ENCODE assay signal across 18 mouse cellular contexts in genomic region chr2:145326544-145326943, GRCm38 (mm10).
"Had no signal": no experiment of that assay in that cellular context is flagged by ENCODE, and none has a peak within 500 bp of the region (broad histone marks: within the 10 kb centered on the region; RNA-seq: fewer than 3 reads in every experiment).

No protein-coding gene starts in this region.

- H3K4me1 ChIP-seq: midbrain, embryonic 10.5 days; midbrain, embryonic 12.5 days; neural tube, embryonic 13.5 days; neural tube, embryonic 15.5 days; stomach, embryonic 15.5 days had no signal

- DNase-seq: lung, adult 18-20 months; lung, embryonic 14.5 days; lung, postnatal 10 days; lung, postnatal 4 days; midbrain, embryonic 14.5 days; right cerebral cortex, adult 18-20 months; right cerebral cortex, postnatal 25 days; thymus, adult 2 months; thymus, postnatal 25 days; thymus, postnatal 4 days had no signal

- H3K4me3 ChIP-seq: midbrain, embryonic 10.5 days; midbrain, embryonic 12.5 days; myocyte; neural tube, embryonic 13.5 days; neural tube, embryonic 15.5 days; stomach, embryonic 15.5 days had no signal

- ATAC-seq: midbrain, embryonic 16.5 days had no signal

- H3K9ac ChIP-seq: lung, embryonic 14.5 days; midbrain, embryonic 12.5 days; neural tube, embryonic 13.5 days; neural tube, embryonic 15.5 days; stomach, embryonic 15.5 days had no signal

- H3K27me3 ChIP-seq: midbrain, embryonic 12.5 days; neural tube, embryonic 13.5 days; neural tube, embryonic 15.5 days; stomach, embryonic 15.5 days had no signal

- H3K9me3 ChIP-seq: midbrain, embryonic 10.5 days; midbrain, embryonic 12.5 days; neural tube, embryonic 15.5 days; stomach, embryonic 15.5 days had no signal

- H3K27ac ChIP-seq: midbrain, embryonic 10.5 days; midbrain, embryonic 12.5 days; neural tube, embryonic 13.5 days; neural tube, embryonic 15.5 days; stomach, embryonic 15.5 days; stomach, postnatal 0 days had no signal

- H3K36me3 ChIP-seq: midbrain, embryonic 10.5 days; midbrain, embryonic 12.5 days; neural tube, embryonic 13.5 days; neural tube, embryonic 15.5 days; stomach, embryonic 15.5 days had no signal

- H3K4me2 ChIP-seq: lung, embryonic 14.5 days; midbrain, embryonic 12.5 days; neural tube, embryonic 13.5 days; neural tube, embryonic 15.5 days; stomach, embryonic 15.5 days had no signal
